24 mouse cellular contexts compared by ENCODE assay signal in genomic region chr6:86062226-86062625, GRCm38 (mm10). TPM values are rescaled to one million over a fixed set of nuclear protein-coding genes. Genes with fewer than 3 reads are reported as not detected.
DNase-seq lines count a peak whose midpoint lies in the region; ATAC-seq and TF ChIP-seq lines count a peak whose summit lies in the region.
"Had no signal": no experiment of that assay in that cellular context is flagged by ENCODE, and none has a peak within 500 bp of the region (broad histone marks: within the 10 kb centered on the region; RNA-seq: fewer than 3 reads in every experiment).

No protein-coding gene starts in this region.

- no peaks in the 10 kb centered on the region for H3K36me3 ChIP-seq in forebrain, embryonic 11.5 days (ENCODE audit: control insufficient read depth, insufficient read depth, low read length)
- no peaks in the 10 kb centered on the region for H3K36me3 ChIP-seq in forebrain, embryonic 15.5 days
- H3K36me3 ChIP-seq in hindbrain, embryonic 16.5 days (ENCODE audit: control insufficient read depth, insufficient read depth, low read length): no peaks in the 10 kb centered on the region
- no peaks in the 10 kb centered on the region for H3K36me3 ChIP-seq in midbrain, postnatal 0 days (ENCODE audit: insufficient read depth, low read length)
- H3K36me3 ChIP-seq: liver, embryonic 13.5 days had no signal

- ATAC-seq in forebrain, embryonic 11.5 days (replicated peaks; ENCODE audit: low FRiP score): no peak
- no peak for ATAC-seq in forebrain, embryonic 15.5 days (replicated peaks)
- ATAC-seq in hindbrain, embryonic 16.5 days: no peak
- no peak for ATAC-seq in midbrain, postnatal 0 days (ENCODE audit: low FRiP score)
- ATAC-seq: CD4-positive, CD25-positive, alpha-beta regulatory T cell, adult 4 months; intestine, embryonic 16.5 days had no signal

- H3K27me3 ChIP-seq in forebrain, embryonic 11.5 days (ENCODE audit: control insufficient read depth, insufficient read depth, low read length): no peaks in the 10 kb centered on the region
- no peaks in the 10 kb centered on the region for H3K27me3 ChIP-seq in forebrain, embryonic 15.5 days
- no peaks in the 10 kb centered on the region for H3K27me3 ChIP-seq in hindbrain, embryonic 16.5 days (replicated peaks; ENCODE audit: control insufficient read depth, insufficient read depth, low read length)
- no peaks in the 10 kb centered on the region for H3K27me3 ChIP-seq in midbrain, postnatal 0 days (ENCODE audit: insufficient read depth, low read length)

- no peak overlapping the region for H3K9ac ChIP-seq in forebrain, embryonic 11.5 days (ENCODE audit: low read length)
- no peak overlapping the region for H3K9ac ChIP-seq in forebrain, embryonic 15.5 days (replicated peaks)
- H3K9ac ChIP-seq in hindbrain, embryonic 16.5 days (ENCODE audit: low read depth, low read length): peak overlapping the region; percentile 25; the same call in 1 of the 2 replicates
- no peak overlapping the region; the same call in 1 of the 2 replicates for H3K9ac ChIP-seq in midbrain, postnatal 0 days (replicated peaks; ENCODE audit: low read length, poor library complexity, severe bottlenecking)
- H3K9ac ChIP-seq: liver, embryonic 13.5 days had no signal

- no peaks in the 10 kb centered on the region for H3K9me3 ChIP-seq in forebrain, embryonic 11.5 days (ENCODE audit: control insufficient read depth, low read length)
- no peaks in the 10 kb centered on the region for H3K9me3 ChIP-seq in forebrain, embryonic 15.5 days
- H3K9me3 ChIP-seq in hindbrain, embryonic 16.5 days (ENCODE audit: control insufficient read depth, low read length): no peaks in the 10 kb centered on the region
- H3K9me3 ChIP-seq in midbrain, postnatal 0 days (ENCODE audit: low read length): no peaks in the 10 kb centered on the region
- H3K9me3 ChIP-seq: liver, embryonic 13.5 days; megakaryocyte, embryonic 14.5 days had no signal

- no peak overlapping the region for H3K4me2 ChIP-seq in forebrain, embryonic 11.5 days (ENCODE audit: low read depth, low read length, severe bottlenecking)
- 0 out of 2 replicates have a peak overlapping the region, but pooled peaks have one; percentile 8 for H3K4me2 ChIP-seq in forebrain, embryonic 15.5 days (replicated peaks)
- H3K4me2 ChIP-seq in hindbrain, embryonic 16.5 days (ENCODE audit: low read length): peak overlapping the region; percentile 13; the same call in 1 of the 2 replicates
- H3K4me2 ChIP-seq in midbrain, postnatal 0 days (ENCODE audit: low read depth, low read length, poor library complexity, severe bottlenecking): no peak overlapping the region
- H3K4me2 ChIP-seq: liver, embryonic 13.5 days had no signal

- peak overlapping the region; percentile 46; the same call in 1 of the 2 replicates for H3K27ac ChIP-seq in forebrain, embryonic 11.5 days (ENCODE audit: low read depth, low read length)
- peak overlapping the region; percentile 94 for H3K27ac ChIP-seq in forebrain, embryonic 15.5 days (replicated peaks)
- peak overlapping the region; percentile 73 for H3K27ac ChIP-seq in hindbrain, embryonic 16.5 days (ENCODE audit: low read depth, low read length)
- peak overlapping the region; percentile 93 for H3K27ac ChIP-seq in midbrain, postnatal 0 days (ENCODE audit: low read depth, low read length)
- H3K27ac ChIP-seq: liver, embryonic 13.5 days had no signal

- 74% methylated on average over 5 of the region's 5 CpGs for WGBS in forebrain, embryonic 11.5 days
- 60% methylated on average over 5 of the region's 5 CpGs for WGBS in forebrain, embryonic 15.5 days
- 26% methylated on average over 5 of the region's 5 CpGs for WGBS in hindbrain, embryonic 16.5 days
- 35% methylated on average over 5 of the region's 5 CpGs for WGBS in midbrain, postnatal 0 days

- no peak for DNase-seq in forebrain, embryonic 11.5 days (ENCODE audit: low spot score)
- no peak for DNase-seq in midbrain, postnatal 0 days (ENCODE audit: low spot score)
- no peak for DNase-seq in left cerebral cortex, postnatal 10 days (ENCODE audit: extremely low spot score in 1 of 2, low spot score in 2 of 2)
- no peak for DNase-seq in thymus, postnatal 4 days
- no peak for DNase-seq in ovary, postnatal 10 days (ENCODE audit: low spot score)
- DNase-seq: adrenal gland, adult 8-10 months; cerebellum, adult 2 months; gastrocnemius, postnatal 10 days; heart, postnatal 10 days; layer of hippocampus, adult 9-11 months; liver, embryonic 13.5 days; thymus, adult 2 months had no signal

- peaks cover 20% of the 10 kb centered on the region for H3K4me1 ChIP-seq in forebrain, embryonic 11.5 days (replicated peaks; ENCODE audit: control insufficient read depth, insufficient read depth, low read length)
- H3K4me1 ChIP-seq in forebrain, embryonic 15.5 days: peaks cover 97% of the 10 kb centered on the region
- H3K4me1 ChIP-seq in hindbrain, embryonic 16.5 days (ENCODE audit: control insufficient read depth, insufficient read depth, low read depth, low read length): peaks cover 69% of the 10 kb centered on the region
- H3K4me1 ChIP-seq in midbrain, postnatal 0 days (ENCODE audit: insufficient read depth, low read length): peaks cover 58% of the 10 kb centered on the region

- no peak; the same call in 1 of the 2 replicates for TF ChIP-seq CTCF in midbrain, postnatal 0 days (IDR thresholded peaks at IDR 0.05)

- intact Hi-C loops in left cerebral cortex, postnatal 10 days (cut with DNase I): no loop called here

- H3K4me3 ChIP-seq in forebrain, embryonic 11.5 days (ENCODE audit: low read depth, low read length): no peak overlapping the region
- H3K4me3 ChIP-seq in forebrain, embryonic 15.5 days: no peak overlapping the region
- no peak overlapping the region for H3K4me3 ChIP-seq in hindbrain, embryonic 16.5 days (ENCODE audit: low read length)
- H3K4me3 ChIP-seq in midbrain, postnatal 0 days (ENCODE audit: low read depth, low read length): no peak overlapping the region
- H3K4me3 ChIP-seq: liver, embryonic 13.5 days; megakaryocyte, embryonic 14.5 days had no signal

RNA-seq across cellular contexts. Expression of gene Add2, which starts 33.7 kb away (rescaled TPM):
- polyA plus RNA-seq in forebrain, embryonic 11.5 days (2014; fragmentation: Nextera tagmentation; extraction: Ambion mirVana): 61.0 and 68.3 TPM in 2 replicates
- 224 and 230 TPM in 2 replicates for polyA plus RNA-seq in forebrain, embryonic 15.5 days (2015; fragmentation: Nextera tagmentation; extraction: Ambion mirVana)
- polyA plus RNA-seq in hindbrain, embryonic 16.5 days (2015; fragmentation: Nextera tagmentation; extraction: Ambion mirVana): 132 and 139 TPM in 2 replicates
- 159 and 196 TPM in 2 replicates for total RNA-seq in midbrain, postnatal 0 days (2014; rRNA removed)
- 118 and 124 TPM in 2 replicates for polyA plus RNA-seq in midbrain, postnatal 0 days (2015; fragmentation: Nextera tagmentation; extraction: Ambion mirVana)
- total RNA-seq in left cerebral cortex, postnatal 10 days (2021): 100 to 1,000 TPM; 198 to 206 TPM
- polyA plus RNA-seq: CD4-positive, CD25-positive, alpha-beta regulatory T cell, adult 4 months had no signal

RNA-seq across cellular contexts. Expression of gene Figla, which starts 46.3 kb away (rescaled TPM):
- not detected in 2 replicates for polyA plus RNA-seq in forebrain, embryonic 11.5 days (2014; fragmentation: Nextera tagmentation; extraction: Ambion mirVana)
- polyA plus RNA-seq in forebrain, embryonic 15.5 days (2015; fragmentation: Nextera tagmentation; extraction: Ambion mirVana): not detected in 2 replicates
- polyA plus RNA-seq in hindbrain, embryonic 16.5 days (2015; fragmentation: Nextera tagmentation; extraction: Ambion mirVana): not detected in 2 replicates
- not detected in 2 replicates for total RNA-seq in midbrain, postnatal 0 days (2014; rRNA removed)
- polyA plus RNA-seq in midbrain, postnatal 0 days (2015; fragmentation: Nextera tagmentation; extraction: Ambion mirVana): not detected in 2 replicates
- not detected for total RNA-seq in left cerebral cortex, postnatal 10 days (2021)
- total RNA-seq: adrenal gland, adult 8-10 months; gastrocnemius, postnatal 10 days; heart, adult 8-10 months; heart, postnatal 10 days; left cerebral cortex, postnatal 36 days; MEL had no signal
- polyA plus RNA-seq: CD4-positive, CD25-positive, alpha-beta regulatory T cell, adult 4 months; cerebellum, adult 2 months; intestine, embryonic 16.5 days; kidney, embryonic 16.5 days; liver, embryonic 13.5 days; lung, embryonic 16.5 days; neural tube, embryonic 11.5 days; stomach, embryonic 14.5 days; thymus, adult 2 months had no signal

Comparison
In these comparisons a context has a peak if more than half of its experiments do, and no peak if none do; other contexts are left out.
1. H3K4me2 ChIP-seq: peak in forebrain, embryonic 15.5 days (single experiment) and hindbrain, embryonic 16.5 days (single experiment); none in forebrain, embryonic 11.5 days (single experiment) and midbrain, postnatal 0 days (single experiment).
2. Peak in every context shown above with its lines, with median percentiles within 50 percentile points of each other: H3K27ac ChIP-seq.